Mouse (Mus musculus) liver, embryonic 11.5 days (tissue): ENCODE measurements at regions not wholly inside any gene's neighbourhood (a gene's known extent, or its start where the extent isn't known, plus 50 kb on each side); places are given as distances from the start of the nearest gene placed in this dataset.

ENCODE experiments used
- ATAC-seq: fragments of 200-750 bp; cut with Nextera tagmentation; replicated peaks from 2 replicates; pipeline ENCODE4 v1.8.0; 2017; ENCODE audit warnings: moderate number of reproducible peaks, mild to moderate bottlenecking, moderate TSS enrichment, moderate library complexity; ENCODE audit not compliant: low FRiP score
- DNase-seq: peaks from one replicate; pipeline ENCODE4 v3.0.0-alpha.2; 2017; ENCODE audit warnings: low spot score
- H3K27ac ChIP-seq: fragments of 300-500 bp; sonication (generic); 2 replicates; pipeline ENCODE4 v1.5.1; 2014; ENCODE audit warnings: mild to moderate bottlenecking, low read depth, low read length, control low read depth
- H3K27me3 ChIP-seq: fragments of 300-500 bp; sonication (generic); replicated peaks from 2 replicates; pipeline ENCODE4 v1.6.1; 2014; ENCODE audit warnings: low read length, mixed read lengths; ENCODE audit not compliant: control insufficient read depth, insufficient read depth
- H3K36me3 ChIP-seq: fragments of 300-500 bp; sonication (generic); 2 replicates; pipeline ENCODE4 v1.6.1; 2014; ENCODE audit warnings: mild to moderate bottlenecking, low read length, moderate library complexity, mixed read lengths; ENCODE audit not compliant: control insufficient read depth, insufficient read depth
- H3K4me1 ChIP-seq: fragments of 300-500 bp; sonication (generic); replicated peaks from 2 replicates; pipeline ENCODE4 v1.6.1; 2014; ENCODE audit warnings: low read length, mixed read lengths; ENCODE audit not compliant: control insufficient read depth, insufficient read depth
- H3K4me2 ChIP-seq: fragments of 300-500 bp; sonication (generic); 2 replicates; pipeline ENCODE4 v1.6.1; 2014; ENCODE audit warnings: mild to moderate bottlenecking, control low read depth, moderate library complexity
- H3K4me3 ChIP-seq: fragments of 300-500 bp; sonication (generic); 2 replicates; pipeline ENCODE4 v1.5.1; 2014; ENCODE audit warnings: low read depth, low read length, control low read depth
- H3K9ac ChIP-seq: fragments of 300-500 bp; sonication (generic); 2 replicates; pipeline ENCODE4 v1.6.1; 2014; ENCODE audit warnings: low read depth, low read length, control low read depth
- H3K9me3 ChIP-seq: fragments of 300-500 bp; sonication (generic); 2 replicates; pipeline ENCODE4 v1.6.1; 2016; ENCODE audit warnings: low read length, inconsistent platforms, mixed read lengths; ENCODE audit not compliant: control insufficient read depth
- WGBS: fragments of 180-500 bp; shearing (Covaris S2); extraction: QIAGEN DNeasy Blood & Tissue Kit; methylation state at CpG from one replicate; pipeline ENCODE4 v1.1.7; 2014; 5-methylcytosine and 5-hydroxymethylcytosine counted together
- microRNA counts: library from miRNA; unstranded; fragments of <30 nt; microRNA quantifications from one replicate; lab custom pipeline; 2015
- microRNA-seq: library from miRNA; unstranded; fragments of <30 nt; microRNA quantifications from one replicate; pipeline ENCODE4, GENCODE M21; 2017; ENCODE audit warnings: borderline number of aligned reads

- 5% methylated on average over 36 of the region's 36 CpGs for WGBS
- H3K4me1 ChIP-seq: no peaks in the 10 kb centered on the region; the same call in 1 of the 2 replicates
- H3K36me3 ChIP-seq: no peaks in the 10 kb centered on the region
- no peak overlapping the region; the same call in 1 of the 2 replicates for H3K27ac ChIP-seq
- DNase-seq (peak; percentile 78), ATAC-seq (peak; percentile 60; the same call in 1 of the 2 replicates)
- peak overlapping the region; percentile 32 for H3K4me3 ChIP-seq
- H3K9me3 ChIP-seq: no peaks in the 10 kb centered on the region
- H3K4me2 ChIP-seq: peak overlapping the region; percentile 73
- peak overlapping the region; percentile 48 for H3K9ac ChIP-seq
- no peaks in the 10 kb centered on the region for H3K27me3 ChIP-seq
Observed at GRCm38 (mm10) chr6:51379560-51380274, 52.8 kb upstream of the Nfe2l3 start.

- no peaks in the 10 kb centered on the region; the same call in 1 of the 2 replicates for H3K4me1 ChIP-seq
- no peaks in the 10 kb centered on the region for H3K27me3 ChIP-seq
- no peak overlapping the region for H3K4me3 ChIP-seq
- DNase-seq (no peak), ATAC-seq (no peak)
- peak overlapping the region; percentile 73; the same call in 1 of the 2 replicates for H3K4me2 ChIP-seq
- no peak overlapping the region for H3K27ac ChIP-seq
- no peak overlapping the region for H3K9ac ChIP-seq
- H3K9me3 ChIP-seq: no peaks in the 10 kb centered on the region
- H3K36me3 ChIP-seq: no peaks in the 10 kb centered on the region
- 64% methylated on average over 4 of the region's 4 CpGs for WGBS
Observed at GRCm38 (mm10) chr6:51380275-51380575, 52.2 kb upstream of the Nfe2l3 start.

- ATAC-seq: no peak
- Histone ChIP-seq H3K27ac (no peak overlapping the region), H3K27me3 (no peaks in the 10 kb centered on the region), H3K9ac (no peak overlapping the region), H3K36me3 (no peaks in the 10 kb centered on the region), H3K4me1 (no peaks in the 10 kb centered on the region; the same call in 1 of the 2 replicates), H3K4me2 (no peak overlapping the region), H3K4me3 (no peak overlapping the region), H3K9me3 (no peaks in the 10 kb centered on the region)
- DNase-seq: no peak
- WGBS: 34% methylated on average over 9 of the region's 9 CpGs
Observed at GRCm38 (mm10) chr6:51381465-51381864, 51.0 kb upstream of the Nfe2l3 start.

MicroRNAs in the stretch of these regions (microRNA counts, 519-probe panel; counts per million panel counts)
- 6,982 counts per million, percentile 86 among the panel's probes with 10 or more counts for microRNA mmu-miR-148a (lab: Ali Mortazavi, UCI)

Small RNAs in the stretch of these regions (microRNA-seq; reads per million reads assigned to microRNA genes)
- gene Mir148a: 2,031 reads per million, percentile 81 among the genes with 10 or more reads in this experiment
